Mouse (Mus musculus) bone marrow, adult 2 months (tissue): ENCODE measurements around the gene Fmnl2.

Experiments used
- CTCF ChIP-seq: fragments of 200-500 bp; IDR thresholded peaks from 2 replicates; pipeline ENCODE4 v1.5.1; 2011; ENCODE audit warnings: low read length, control low read depth; ENCODE audit not compliant: control insufficient read depth, insufficient read depth
- POLR2A ChIP-seq: fragments of 200-500 bp; IDR thresholded peaks from 2 replicates; pipeline ENCODE4 v1.6.1; 2011; ENCODE audit warnings: low read depth, mild to moderate bottlenecking, control low read depth, low read length, borderline replicate concordance; ENCODE audit not compliant: control insufficient read depth

- TF ChIP-seq POLR2A (no peak), CTCF (no peak)
These were observed 120.4 kb downstream of the Fmnl2 start for GRCm38 (mm10) chr2:52977921-52978675.
